Mouse (Mus musculus) intestine, postnatal 0 days (tissue): ENCODE measurements around the gene Gfm1. TPM values are rescaled to one million over a fixed set of nuclear protein-coding genes. Genes with fewer than 3 reads are reported as not detected.

ENCODE experiments used
- ATAC-seq: fragments of 200-750 bp; cut with Nextera tagmentation; 2 replicates; pipeline ENCODE4 v1.8.0; 2017; ENCODE audit warnings: mild to moderate bottlenecking, moderate TSS enrichment, moderate library complexity
- H3K27ac ChIP-seq: fragments of 300-500 bp; sonication (generic); 2 replicates; pipeline ENCODE4 v1.5.1; 2014; ENCODE audit warnings: mild to moderate bottlenecking, low read depth, low read length, moderate library complexity
- H3K27me3 ChIP-seq: fragments of 300-500 bp; sonication (generic); replicated peaks from 2 replicates; pipeline ENCODE4 v1.6.1; 2014; ENCODE audit warnings: low read length, mixed read lengths; ENCODE audit not compliant: control insufficient read depth, insufficient read depth
- H3K36me3 ChIP-seq: fragments of 300-500 bp; sonication (generic); 2 replicates; pipeline ENCODE4 v1.6.1; 2014; ENCODE audit warnings: mild to moderate bottlenecking, moderate library complexity; ENCODE audit not compliant: control insufficient read depth, insufficient read depth
- H3K4me1 ChIP-seq: fragments of 300-500 bp; sonication (generic); replicated peaks from 2 replicates; pipeline ENCODE4 v1.6.1; 2014; ENCODE audit warnings: antibody characterized with exemption, low read length, mixed read lengths; ENCODE audit not compliant: control insufficient read depth, insufficient read depth
- H3K4me2 ChIP-seq: fragments of 300-500 bp; sonication (generic); replicated peaks from 2 replicates; pipeline ENCODE4 v1.6.1; 2014; ENCODE audit warnings: low read depth, mild to moderate bottlenecking, moderate library complexity
- H3K4me3 ChIP-seq: fragments of 300-500 bp; sonication (generic); 2 replicates; pipeline ENCODE4 v1.5.1; 2014; ENCODE audit warnings: low read depth, low read length
- H3K9ac ChIP-seq: fragments of 300-500 bp; sonication (generic); 2 replicates; pipeline ENCODE4 v1.6.1; 2014; ENCODE audit warnings: mild to moderate bottlenecking, low read depth, low read length
- H3K9me3 ChIP-seq: fragments of 300-500 bp; sonication (generic); 2 replicates; pipeline ENCODE4 v1.6.1; 2016; ENCODE audit warnings: mixed run types; ENCODE audit not compliant: control insufficient read depth
- CTCF ChIP-seq: sonication (generic); IDR thresholded peaks from 2 replicates; pipeline ENCODE4 v1.5.1; 2016; ENCODE audit warnings: low read depth, mild to moderate bottlenecking, control low read depth, antibody characterized with exemption, moderate library complexity
- WGBS: fragments of 180-500 bp; shearing (Covaris S2); extraction: QIAGEN DNeasy Blood & Tissue Kit; methylation state at CpG from one replicate; pipeline ENCODE4 v1.1.7; 2014; 5-methylcytosine and 5-hydroxymethylcytosine counted together
- polyA plus RNA-seq: library from polyadenylated mRNA; unstranded; fragments of >200 nt; fragmentation: Nextera tagmentation; extraction: Ambion mirVana; gene quantifications from 2 replicates; pipeline ENCODE4 v1.2.1, GENCODE M21; 2015

The Gfm1 gene
- polyA plus RNA-seq, 1 experiment from 2014 or later = 30.2 TPM

DNA sequence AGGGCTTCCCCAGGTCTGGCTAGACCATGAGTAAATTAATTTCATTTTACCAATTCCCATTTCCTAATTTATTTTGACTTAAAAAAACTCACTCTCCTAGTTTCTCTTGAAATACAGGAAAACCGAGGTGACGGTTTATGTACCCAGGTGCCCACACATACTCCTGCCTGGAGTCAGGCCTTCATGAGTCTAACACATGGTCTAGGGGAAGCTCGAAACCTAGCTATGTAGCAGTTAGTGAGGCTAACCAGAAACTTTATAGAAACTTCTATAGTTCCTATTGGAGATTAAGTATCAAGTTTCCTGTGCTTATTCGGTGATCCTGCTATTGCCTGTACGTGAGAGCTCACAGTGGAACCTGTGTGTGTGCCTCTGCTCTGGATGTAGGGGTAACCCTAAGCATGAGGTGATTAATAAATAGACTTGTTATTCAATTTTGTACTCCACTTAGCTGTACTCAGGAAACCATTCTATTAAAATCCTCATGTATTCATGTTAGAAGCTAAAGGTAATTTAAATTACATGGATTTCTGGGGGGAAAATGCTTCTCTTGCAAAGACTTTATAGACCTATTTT, 90.8 kb downstream of the Gfm1 start:
- 89% methylated on average over 5 of the region's 5 CpGs for whole genome bisulfite sequencing

GRCm38 (mm10) chr3:67522709-67523108, 92.8 kb downstream of the Gfm1 start:
- no peak for TF ChIP-seq CTCF
- ATAC-seq = no peak
- Histone ChIP-seq H3K4me1 (no peaks in the 10 kb centered on the region), H3K36me3 (no peaks in the 10 kb centered on the region), H3K27ac (no peak overlapping the region), H3K4me3 (no peak overlapping the region), H3K4me2 (no peak overlapping the region), H3K9ac (no peak overlapping the region), H3K9me3 (no peaks in the 10 kb centered on the region), H3K27me3 (no peaks in the 10 kb centered on the region)
- 76% methylated on average over 8 of the region's 8 CpGs for WGBS

More for the DNA sequence above, 90.8 kb downstream of the Gfm1 start:
- no peak for TF ChIP-seq CTCF
- Histone ChIP-seq H3K9me3 (no peaks in the 10 kb centered on the region), H3K36me3 (no peaks in the 10 kb centered on the region), H3K9ac (no peak overlapping the region), H3K4me2 (no peak overlapping the region), H3K4me3 (no peak overlapping the region), H3K27me3 (peaks cover 13% of the 10 kb centered on the region; the same call in 1 of the 2 replicates), H3K27ac (no peak overlapping the region), H3K4me1 (no peaks in the 10 kb centered on the region)
- ATAC-seq = no peak

- no peak for ATAC-seq
- Histone ChIP-seq H3K36me3 (no peaks in the 10 kb centered on the region), H3K9ac (no peak overlapping the region), H3K4me1 (no peaks in the 10 kb centered on the region), H3K27me3 (no peaks in the 10 kb centered on the region), H3K4me2 (no peak overlapping the region), H3K4me3 (no peak overlapping the region), H3K27ac (no peak overlapping the region), H3K9me3 (no peaks in the 10 kb centered on the region)
- WGBS = 66% methylated on average over 6 of the region's 6 CpGs
- TF ChIP-seq CTCF = no peak
Observed at GRCm38 (mm10) chr3:67524768-67525167, 94.9 kb downstream of the Gfm1 start.

Other genes starting within 250 kb of the Gfm1 start
- gene Mlf1, start 56.0 kb upstream of the Gfm1 start, polyA plus RNA-seq = 4.5 and 4.8 TPM in 2 replicates
- gene Gm17402, start 54.9 kb upstream of the Gfm1 start, polyA plus RNA-seq = not detected in 2 replicates
- gene Lxn, start 33.8 kb downstream of the Gfm1 start, polyA plus RNA-seq = 84.1 and 91.7 TPM in 2 replicates
- 13.5 and 14.6 TPM in 2 replicates for gene Rarres1, start 85.4 kb downstream of the Gfm1 start, polyA plus RNA-seq
- 61.6 and 69.9 TPM in 2 replicates for gene Mfsd1, start 152.6 kb downstream of the Gfm1 start, polyA plus RNA-seq